Mouse (Mus musculus) midbrain, embryonic 12.5 days (tissue): ENCODE data around the gene Tmem256. TPM values are rescaled to one million over a fixed set of nuclear protein-coding genes. Genes with fewer than 3 reads are reported as not detected.

Source experiments
- ATAC-seq: fragments of 200-750 bp; cut with Nextera tagmentation; 2 replicates; pipeline ENCODE4 v1.8.0; 2017; ENCODE audit warnings: low read depth, moderate TSS enrichment, moderate library complexity; ENCODE audit not compliant: low FRiP score
- H3K27ac ChIP-seq: fragments of 300-500 bp; sonication (generic); replicated peaks from 2 replicates; pipeline ENCODE4 v1.5.1; 2016; ENCODE audit warnings: mild to moderate bottlenecking
- H3K27me3 ChIP-seq: fragments of 300-500 bp; sonication (generic); 2 replicates; pipeline ENCODE4 v1.6.1; 2016; ENCODE audit warnings: mild to moderate bottlenecking
- H3K36me3 ChIP-seq: fragments of 300-500 bp; sonication (generic); 2 replicates; pipeline ENCODE4 v1.6.1; 2016
- H3K4me1 ChIP-seq: fragments of 300-500 bp; sonication (generic); 2 replicates; pipeline ENCODE4 v1.6.1; 2016
- H3K4me2 ChIP-seq: fragments of 300-500 bp; sonication (generic); replicated peaks from 2 replicates; pipeline ENCODE4 v1.6.1; 2016; ENCODE audit warnings: mild to moderate bottlenecking, moderate library complexity
- H3K4me3 ChIP-seq: fragments of 300-500 bp; sonication (generic); 2 replicates; pipeline ENCODE4 v1.5.1; 2016; ENCODE audit warnings: mild to moderate bottlenecking
- H3K9ac ChIP-seq: fragments of 300-500 bp; sonication (generic); replicated peaks from 2 replicates; pipeline ENCODE4 v1.6.1; 2016; ENCODE audit warnings: mild to moderate bottlenecking, moderate library complexity
- H3K9me3 ChIP-seq: fragments of 300-500 bp; sonication (generic); 2 replicates; pipeline ENCODE4 v1.6.1; 2016; ENCODE audit warnings: mild to moderate bottlenecking
- WGBS: fragments of 180-500 bp; shearing (Covaris S2); methylation state at CpG from one replicate; pipeline ENCODE4 v1.1.7; 2016; 5-methylcytosine and 5-hydroxymethylcytosine counted together
- microRNA-seq: library from miRNA; unstranded; fragments of <30 nt; microRNA quantifications from one replicate; pipeline ENCODE4, GENCODE M21; 2017
- polyA plus RNA-seq: library from polyadenylated mRNA; unstranded; fragments of >200 nt; fragmentation: Nextera tagmentation; extraction: Ambion mirVana; gene quantifications from 2 replicates; pipeline ENCODE4 v1.2.1, GENCODE M21; 2016

Gene Tmem256
- polyA plus RNA-seq, 1 experiment from 2014 or later = 284 TPM

- Histone ChIP-seq H3K4me1 (peaks cover 29% of the 10 kb centered on the region), H3K4me3 (peak overlapping the region; percentile 48)
Observed at GRCm38 (mm10) chr11:69880506-69880852, 42.2 kb downstream of the Tmem256 start.

GRCm38 (mm10) chr11:69880853-69881603, 42.7 kb downstream of the Tmem256 start, which contains the start of gene Kctd11:
Gene Kctd11, minus strand, starts transcription at chr11:69881406.
- H3K4me2 ChIP-seq = peak within 1 kb of the TSS; percentile 71
- no peaks in the 10 kb centered on the region for H3K9me3 ChIP-seq
- peak; percentile 75 for ATAC-seq
- 0 out of 2 replicates have a peak within 1 kb of the TSS, but pooled peaks have one; percentile 10 for H3K27ac ChIP-seq
- H3K4me3 ChIP-seq = peak within 1 kb of the TSS; percentile 48
- H3K9ac ChIP-seq = peak within 1 kb of the TSS; percentile 37
- no peaks in the 10 kb centered on the region for H3K36me3 ChIP-seq
- under 1% methylated on average over 46 of the region's 46 CpGs for WGBS
- peaks cover 29% of the 10 kb centered on the region for H3K4me1 ChIP-seq
- peaks cover 39% of the 10 kb centered on the region for H3K27me3 ChIP-seq

More at GRCm38 (mm10) chr11:69880506-69880852, 42.2 kb downstream of the Tmem256 start:
- Histone ChIP-seq H3K36me3 (no peaks in the 10 kb centered on the region), H3K27ac (0 out of 2 replicates have a peak overlapping the region, but pooled peaks have one; percentile 10), H3K9ac (peak overlapping the region; percentile 37; the same call in 1 of the 2 replicates), H3K9me3 (no peaks in the 10 kb centered on the region), H3K27me3 (peaks cover 38% of the 10 kb centered on the region), H3K4me2 (peak overlapping the region; percentile 71)
- WGBS = under 1% methylated on average over 18 of the region's 18 CpGs
- ATAC-seq = peak; percentile 55

- no peak; the same call in 1 of the 2 replicates for ATAC-seq
- Histone ChIP-seq H3K9ac (no peak overlapping the region), H3K9me3 (no peaks in the 10 kb centered on the region), H3K4me1 (peaks cover 27% of the 10 kb centered on the region), H3K4me3 (peak overlapping the region; percentile 48), H3K27ac (no peak overlapping the region), H3K4me2 (peak overlapping the region; percentile 71), H3K27me3 (peaks cover 39% of the 10 kb centered on the region), H3K36me3 (no peaks in the 10 kb centered on the region)
- WGBS = 60% methylated on average over 21 of the region's 21 CpGs
Observed at GRCm38 (mm10) chr11:69881787-69882670, 43.7 kb downstream of the Tmem256 start.

- no peak overlapping the region for H3K9ac ChIP-seq
- WGBS = 59% methylated on average over 4 of the region's 4 CpGs
Observed at GRCm38 (mm10) chr11:69883066-69883465, 44.8 kb downstream of the Tmem256 start.

GRCm38 (mm10) chr11:69883527-69884151, 45.3 kb downstream of the Tmem256 start:
- H3K9ac ChIP-seq = no peak overlapping the region
- no peaks in the 10 kb centered on the region for H3K9me3 ChIP-seq
- no peak for ATAC-seq
- H3K4me1 ChIP-seq = peaks cover 24% of the 10 kb centered on the region
- 91% methylated on average over 8 of the region's 8 CpGs for WGBS
- H3K4me2 ChIP-seq = no peak overlapping the region
- H3K4me3 ChIP-seq = no peak overlapping the region
- H3K36me3 ChIP-seq = no peaks in the 10 kb centered on the region
- H3K27me3 ChIP-seq = peaks cover 34% of the 10 kb centered on the region
- H3K27ac ChIP-seq = no peak overlapping the region

More at GRCm38 (mm10) chr11:69883066-69883465, 44.8 kb downstream of the Tmem256 start:
- Histone ChIP-seq H3K36me3 (no peaks in the 10 kb centered on the region), H3K27ac (no peak overlapping the region), H3K27me3 (peaks cover 34% of the 10 kb centered on the region), H3K4me1 (peaks cover 24% of the 10 kb centered on the region), H3K9me3 (no peaks in the 10 kb centered on the region), H3K4me2 (no peak overlapping the region), H3K4me3 (no peak overlapping the region)
- ATAC-seq = no peak

GRCm38 (mm10) chr11:69884240-69884639, 45.9 kb downstream of the Tmem256 start:
- Histone ChIP-seq H3K27ac (no peak overlapping the region), H3K9ac (no peak overlapping the region), H3K4me1 (peaks cover 24% of the 10 kb centered on the region), H3K27me3 (peaks cover 32% of the 10 kb centered on the region), H3K4me3 (no peak overlapping the region), H3K4me2 (no peak overlapping the region), H3K9me3 (no peaks in the 10 kb centered on the region), H3K36me3 (no peaks in the 10 kb centered on the region)
- WGBS = 88% methylated on average over 9 of the region's 9 CpGs
- no peak for ATAC-seq

- peaks cover 22% of the 10 kb centered on the region for H3K4me1 ChIP-seq
- H3K9me3 ChIP-seq = no peaks in the 10 kb centered on the region
- H3K27ac ChIP-seq = no peak overlapping the region
- 79% methylated on average over 8 of the region's 8 CpGs for WGBS
- H3K27me3 ChIP-seq = peaks cover 27% of the 10 kb centered on the region
- H3K4me2 ChIP-seq = no peak overlapping the region
- H3K4me3 ChIP-seq = no peak overlapping the region
- no peak overlapping the region for H3K9ac ChIP-seq
- no peak for ATAC-seq
- H3K36me3 ChIP-seq = no peaks in the 10 kb centered on the region
Observed at GRCm38 (mm10) chr11:69884663-69885062, 46.3 kb downstream of the Tmem256 start.

- Histone ChIP-seq H3K9me3 (no peaks in the 10 kb centered on the region), H3K27ac (no peak overlapping the region), H3K4me3 (no peak overlapping the region), H3K4me2 (no peak overlapping the region), H3K27me3 (peaks cover 10% of the 10 kb centered on the region), H3K9ac (no peak overlapping the region), H3K4me1 (no peaks in the 10 kb centered on the region), H3K36me3 (no peaks in the 10 kb centered on the region)
- WGBS = 80% methylated on average over 8 of the region's 8 CpGs
- ATAC-seq = no peak
Observed at GRCm38 (mm10) chr11:69886907-69887635, 48.8 kb downstream of the Tmem256 start.

Small RNAs within 50 kb of the gene (microRNA-seq; reads per million reads assigned to microRNA genes)
- not detected for gene Mir6924

Other genes with a start within 250 kb of the Tmem256 start
- gene Atp1b2, start 232.6 kb upstream of the Tmem256 start, polyA plus RNA-seq = 11.4 and 15.2 TPM in 2 replicates
- not detected in 2 replicates for gene Shbg, start 220.6 kb upstream of the Tmem256 start, polyA plus RNA-seq
- gene Sat2, start 216.5 kb upstream of the Tmem256 start, polyA plus RNA-seq = 22.3 and 23.5 TPM in 2 replicates
- 59.2 and 67.1 TPM in 2 replicates for gene Fxr2, start 205.5 kb upstream of the Tmem256 start, polyA plus RNA-seq
- gene Sox15, start 183.2 kb upstream of the Tmem256 start, polyA plus RNA-seq = not detected in 2 replicates
- gene Mpdu1, start 175.9 kb upstream of the Tmem256 start, polyA plus RNA-seq = 79.4 and 79.9 TPM in 2 replicates
- gene Cd68, start 172.4 kb upstream of the Tmem256 start, polyA plus RNA-seq = 7.1 and 7.2 TPM in 2 replicates
- gene Eif4a1, start 166.1 kb upstream of the Tmem256 start, polyA plus RNA-seq = 608 and 698 TPM in 2 replicates
- 108 and 113 TPM in 2 replicates for gene Senp3, start 156.4 kb upstream of the Tmem256 start, polyA plus RNA-seq
- 0.41 and 0.77 TPM in 2 replicates for gene Tnfsf13, start 152.7 kb upstream of the Tmem256 start, polyA plus RNA-seq
- 2.2 and 2.9 TPM in 2 replicates for gene Tnfsf12, start 142.7 kb upstream of the Tmem256 start, polyA plus RNA-seq
- gene Tnfsfm13, start 142.4 kb upstream of the Tmem256 start, polyA plus RNA-seq = 0.65 and 1.3 TPM in 2 replicates
- gene Polr2a, start 79.9 kb upstream of the Tmem256 start, polyA plus RNA-seq = 32.0 and 37.1 TPM in 2 replicates
- gene Slc35g3, start 76.5 kb upstream of the Tmem256 start, polyA plus RNA-seq = 0.18 and 0.27 TPM in 2 replicates
- gene Zbtb4, start 72.6 kb upstream of the Tmem256 start, polyA plus RNA-seq = 2.0 TPM in 2 replicates
- 1.3 and 1.7 TPM in 2 replicates for gene Chrnb1, start 42.6 kb upstream of the Tmem256 start, polyA plus RNA-seq
- 2.7 and 2.9 TPM in 2 replicates for gene Fgf11, start 36.7 kb upstream of the Tmem256 start, polyA plus RNA-seq
- gene Tmem102, start 32.9 kb upstream of the Tmem256 start, polyA plus RNA-seq = 0.42 and 1.2 TPM in 2 replicates
- gene Gm39566, start 23.2 kb upstream of the Tmem256 start, polyA plus RNA-seq = not detected in 2 replicates
- gene Spem2, start 20.0 kb upstream of the Tmem256 start, polyA plus RNA-seq = not detected in 2 replicates
- gene Spem1, start 16.3 kb upstream of the Tmem256 start, polyA plus RNA-seq = 0.46 TPM in 1 of 2 replicates, not detected in the other
- gene Nlgn2, start 730 bp upstream of the Tmem256 start, polyA plus RNA-seq = 14.2 and 14.6 TPM in 2 replicates
- 62.9 and 70.1 TPM in 2 replicates for gene Plscr3, start 7.9 kb downstream of the Tmem256 start, polyA plus RNA-seq
- 0.19 and 0.21 TPM in 2 replicates for gene Tnk1, start 20.2 kb downstream of the Tmem256 start, polyA plus RNA-seq
- not detected in 2 replicates for gene Tmem95, start 39.5 kb downstream of the Tmem256 start, polyA plus RNA-seq
- gene Kctd11, start 42.9 kb downstream of the Tmem256 start, polyA plus RNA-seq = 2.7 and 3.3 TPM in 2 replicates
- gene Acap1, start 57.0 kb downstream of the Tmem256 start, polyA plus RNA-seq = 0.50 and 0.73 TPM in 2 replicates
- 21.8 and 23.2 TPM in 2 replicates for gene 2810408A11Rik, start 62.5 kb downstream of the Tmem256 start, polyA plus RNA-seq
- gene Neurl4, start 62.6 kb downstream of the Tmem256 start, polyA plus RNA-seq = 17.4 and 19.3 TPM in 2 replicates
- gene Gps2, start 75.4 kb downstream of the Tmem256 start, polyA plus RNA-seq = 93.1 and 97.6 TPM in 2 replicates
- gene Eif5a, start 83.4 kb downstream of the Tmem256 start, polyA plus RNA-seq = 1,395 and 1,465 TPM in 2 replicates
- gene Ybx2, start 97.3 kb downstream of the Tmem256 start, polyA plus RNA-seq = 5.0 and 5.6 TPM in 2 replicates
- gene Slc2a4, start 109.7 kb downstream of the Tmem256 start, polyA plus RNA-seq = 8.9 and 9.9 TPM in 2 replicates
- 2.9 and 3.7 TPM in 2 replicates for gene Cldn7, start 126.3 kb downstream of the Tmem256 start, polyA plus RNA-seq
- gene Ctdnep1, start 142.6 kb downstream of the Tmem256 start, polyA plus RNA-seq = 21.4 and 27.5 TPM in 2 replicates
- gene Elp5, start 144.0 kb downstream of the Tmem256 start, polyA plus RNA-seq = 127 and 131 TPM in 2 replicates
- 552 and 567 TPM in 2 replicates for gene Gabarap, start 152.6 kb downstream of the Tmem256 start, polyA plus RNA-seq
- 89.4 and 96.5 TPM in 2 replicates for gene Phf23, start 157.3 kb downstream of the Tmem256 start, polyA plus RNA-seq
- 45.3 and 49.2 TPM in 2 replicates for gene Dvl2, start 162.1 kb downstream of the Tmem256 start, polyA plus RNA-seq
- 50.7 and 57.9 TPM in 2 replicates for gene Acadvl, start 176.9 kb downstream of the Tmem256 start, polyA plus RNA-seq
- gene Dlg4, start 178.4 kb downstream of the Tmem256 start, polyA plus RNA-seq = 23.9 and 30.2 TPM in 2 replicates
- 0.33 and 0.89 TPM in 2 replicates for gene Asgr1, start 215.6 kb downstream of the Tmem256 start, polyA plus RNA-seq